Mouse (Mus musculus) cerebellum, adult 11-12 months (tissue): ENCODE results near the gene Sipa1l3.

Source experiments
- DNase-seq: peaks from one replicate; pipeline ENCODE4 v3.0.0; 2022

Gene Sipa1l3

GRCm38 (mm10) chr7:29518421-29519210, at the start of gene Sipa1l3:
Gene Sipa1l3, minus strand, starts transcription at chr7:29518641.
- peak; percentile 96 for DNase-seq

- DNase-seq, result no peak
Measured at GRCm38 (mm10) chr7:29563006-29563405, 44.6 kb upstream of the Sipa1l3 start.

- DNase-seq, result no peak
Measured at GRCm38 (mm10) chr7:29561046-29561445, 42.6 kb upstream of the Sipa1l3 start.

- DNase-seq, result no peak
Measured at GRCm38 (mm10) chr7:29559290-29559689, 40.8 kb upstream of the Sipa1l3 start.

- DNase-seq, result no peak
Measured at GRCm38 (mm10) chr7:29558744-29559143, 40.3 kb upstream of the Sipa1l3 start.

GRCm38 (mm10) chr7:29556283-29556682, 37.8 kb upstream of the Sipa1l3 start:
- DNase-seq, result no peak

- DNase-seq, result no peak
Measured at GRCm38 (mm10) chr7:29555521-29555920, 37.1 kb upstream of the Sipa1l3 start.

- DNase-seq, result no peak
Measured at GRCm38 (mm10) chr7:29555051-29555450, 36.6 kb upstream of the Sipa1l3 start.

GRCm38 (mm10) chr7:29550691-29551090, 32.2 kb upstream of the Sipa1l3 start:
- no peak for DNase-seq

GRCm38 (mm10) chr7:29541608-29542007, 23.2 kb upstream of the Sipa1l3 start:
- no peak for DNase-seq

GRCm38 (mm10) chr7:29541186-29541585, 22.7 kb upstream of the Sipa1l3 start:
- no peak for DNase-seq

- DNase-seq, result no peak
Measured at GRCm38 (mm10) chr7:29540631-29541030, 22.2 kb upstream of the Sipa1l3 start.

- peak; percentile 72 for DNase-seq
Measured at GRCm38 (mm10) chr7:29523700-29524099, 5.3 kb upstream of the Sipa1l3 start.

- peak; percentile 78 for DNase-seq
Measured at GRCm38 (mm10) chr7:29521841-29522575, 3.6 kb upstream of the Sipa1l3 start.

- DNase-seq, result no peak
Measured at GRCm38 (mm10) chr7:29521365-29521764, 2.9 kb upstream of the Sipa1l3 start.

GRCm38 (mm10) chr7:29520794-29521193, 2.4 kb upstream of the Sipa1l3 start:
- DNase-seq, result peak; percentile 28

GRCm38 (mm10) chr7:29519211-29519550, 740 bp upstream of the Sipa1l3 start:
- no peak for DNase-seq

GRCm38 (mm10) chr7:29518054-29518420, 404 bp downstream of the Sipa1l3 start:
- no peak for DNase-seq

GRCm38 (mm10) chr7:29517178-29517577, 1.3 kb downstream of the Sipa1l3 start:
- DNase-seq, result no peak

- DNase-seq, result no peak
Measured at GRCm38 (mm10) chr7:29515652-29516051, 2.8 kb downstream of the Sipa1l3 start.

GRCm38 (mm10) chr7:29512729-29513128, 5.7 kb downstream of the Sipa1l3 start:
- no peak for DNase-seq

- no peak for DNase-seq
Measured at GRCm38 (mm10) chr7:29511598-29512275, 6.7 kb downstream of the Sipa1l3 start.

- DNase-seq, result no peak
Measured at GRCm38 (mm10) chr7:29508522-29508921, 9.9 kb downstream of the Sipa1l3 start.
